Mouse (Mus musculus) right cerebral cortex, postnatal 36 days (tissue): Measurements from ENCODE around the gene Gm10273.

Experiments used
- DNase-seq, 2 experiments: peaks; one replicate each; pipeline ENCODE4 v3.0.0; 2022; ENCODE audit warnings: low spot score in 2 of 2, mixed read lengths in 1 of 2

Gene Gm10273

GRCm38 (mm10) chr10:59402899-59403792 lies 7.7 kb downstream of the Gm10273 start, which contains the start of gene Pla2g12b:
Gene Pla2g12b, plus strand, starts transcription at chr10:59403660.
- no peak for DNase-seq

DNA sequence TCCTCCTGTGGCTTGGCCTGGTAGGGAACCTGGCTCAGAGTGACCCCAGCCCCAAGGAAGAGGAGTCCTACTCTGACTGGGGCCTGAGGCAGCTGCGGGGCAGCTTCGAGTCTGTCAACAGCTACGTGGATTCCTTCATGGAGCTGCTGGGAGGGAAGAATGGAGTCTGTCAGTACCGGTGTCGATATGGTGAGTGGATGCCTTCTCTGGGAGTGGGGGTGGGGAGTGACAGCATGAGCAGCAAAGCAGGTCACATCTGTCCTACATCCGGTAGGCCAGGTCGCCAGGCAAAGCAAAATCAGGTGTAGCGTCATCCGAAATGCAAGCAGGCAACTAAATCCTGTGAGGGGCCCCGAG lies 8.3 kb downstream of the Gm10273 start:
- no peak for DNase-seq

DNA sequence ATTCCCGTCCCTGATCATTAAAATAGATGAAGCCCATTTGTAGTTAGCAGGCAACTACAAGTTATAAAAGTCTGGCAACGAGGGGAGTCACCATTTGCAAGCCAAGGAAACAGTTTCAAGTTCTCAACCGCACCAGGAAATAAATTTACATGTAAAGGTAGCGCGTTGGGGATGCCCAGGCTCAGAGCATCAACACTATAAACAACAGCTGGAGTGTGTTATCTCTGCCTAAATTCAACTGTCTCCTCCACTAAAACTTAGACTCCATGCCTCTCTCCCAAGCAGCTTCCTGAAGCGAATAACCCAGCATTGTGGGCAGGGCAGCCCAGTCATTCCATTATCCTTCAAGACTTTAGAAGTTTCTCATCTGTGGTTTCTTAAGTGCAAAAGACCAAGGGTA lies 13.1 kb downstream of the Gm10273 start:
- DNase-seq, result no peak

DNA sequence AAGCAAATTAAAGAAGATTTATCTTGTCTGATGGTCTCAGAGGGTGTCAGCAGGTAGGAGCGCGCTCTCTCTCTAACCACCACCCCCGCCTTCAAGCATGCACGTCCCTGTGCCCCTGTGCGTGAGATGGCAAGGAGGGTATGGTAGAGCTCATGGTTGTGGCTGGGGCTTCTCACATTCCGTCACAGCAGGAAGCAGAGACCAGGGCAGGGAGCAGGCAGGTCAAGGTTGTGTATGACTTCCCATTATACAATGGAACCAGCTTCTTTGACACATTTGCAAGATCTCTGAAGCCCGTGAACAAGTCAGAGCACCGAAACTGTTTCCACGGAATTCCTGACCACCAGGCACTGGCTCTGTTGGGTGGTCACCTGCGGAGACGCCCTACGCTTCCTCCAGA lies 14.8 kb downstream of the Gm10273 start:
- no peak for DNase-seq

GRCm38 (mm10) chr10:59413711-59414110 lies 18.3 kb downstream of the Gm10273 start:
- no peak for DNase-seq

- no peak for DNase-seq
Measured at GRCm38 (mm10) chr10:59416623-59417022, 21.2 kb downstream of the Gm10273 start.

DNA sequence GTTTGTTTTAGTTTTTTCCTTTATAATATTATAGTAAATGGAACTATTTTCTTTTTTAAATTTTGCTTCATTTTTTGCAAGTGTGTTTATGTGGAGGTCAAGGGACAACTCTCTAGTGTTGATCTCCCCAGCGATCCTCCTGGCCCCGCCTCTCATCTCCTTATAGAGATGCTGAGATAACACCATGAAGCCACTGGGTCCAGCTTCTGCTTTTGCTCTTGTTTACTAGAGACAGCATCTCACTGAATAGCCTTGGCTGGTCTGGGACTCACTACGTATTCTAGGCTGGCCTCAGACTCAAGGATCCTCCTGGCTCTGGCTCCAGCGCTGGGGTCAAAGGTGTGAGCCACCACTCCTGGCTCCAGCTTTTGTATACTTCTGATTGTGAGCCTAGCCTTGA lies 24.1 kb downstream of the Gm10273 start:
- DNase-seq, result no peak

DNA sequence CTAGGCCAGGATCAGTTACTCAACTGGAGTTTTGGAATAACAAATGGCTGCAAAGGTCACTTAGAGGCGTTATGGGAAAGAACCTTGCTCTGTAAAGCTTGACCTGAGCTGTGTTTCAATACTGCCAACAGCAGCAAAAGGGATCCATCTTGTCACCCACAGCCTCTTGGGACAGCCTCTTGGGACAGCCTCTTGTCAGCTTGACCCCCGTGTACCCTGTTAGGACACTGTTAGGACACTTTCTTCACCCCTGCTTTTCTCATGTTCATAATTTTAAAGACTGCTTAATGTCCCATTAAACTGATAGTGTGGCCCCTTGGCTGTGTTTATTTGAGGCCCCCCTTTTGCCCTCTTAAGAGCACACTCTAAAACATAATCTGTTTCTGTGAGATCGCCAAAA lies 29.0 kb downstream of the Gm10273 start:
- no peak for DNase-seq

- DNase-seq, result no peak
Measured at GRCm38 (mm10) chr10:59425369-59425768, 29.9 kb downstream of the Gm10273 start.

GRCm38 (mm10) chr10:59426371-59426770 lies 30.9 kb downstream of the Gm10273 start:
- no peak for DNase-seq

DNA sequence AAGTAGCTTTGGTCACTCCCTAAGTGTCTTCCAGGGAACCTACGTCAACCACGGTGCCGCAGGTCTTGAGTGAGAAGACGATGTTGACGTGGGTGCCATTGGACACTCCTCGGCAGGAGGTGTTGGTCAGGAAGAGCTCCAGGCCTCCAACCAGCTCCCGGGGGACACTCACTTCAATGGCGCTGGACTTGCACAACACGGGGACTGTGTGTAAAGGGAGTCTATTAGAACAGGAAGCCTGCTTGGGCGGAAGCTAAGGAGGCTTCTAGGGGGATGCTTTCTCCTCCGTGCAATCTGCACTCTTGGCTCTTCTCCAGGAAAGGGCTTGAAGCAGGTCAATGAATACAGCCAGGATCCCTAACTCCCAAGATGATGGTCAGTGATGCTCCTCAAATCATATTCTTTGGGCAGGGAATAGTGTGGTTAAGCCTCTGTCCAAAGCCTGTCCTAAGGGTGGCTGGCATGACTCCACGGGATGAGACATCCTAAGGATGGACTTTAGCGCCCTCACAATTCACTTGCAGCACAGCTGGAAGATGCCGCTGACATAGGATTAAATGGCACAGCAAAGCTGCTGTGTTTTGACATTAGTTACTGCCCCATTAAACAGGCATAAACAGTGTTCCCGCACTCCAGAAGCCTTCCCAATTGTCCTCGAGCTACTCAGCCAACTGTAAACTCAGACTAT lies 34.2 kb downstream of the Gm10273 start:
- DNase-seq, result no peak

DNA sequence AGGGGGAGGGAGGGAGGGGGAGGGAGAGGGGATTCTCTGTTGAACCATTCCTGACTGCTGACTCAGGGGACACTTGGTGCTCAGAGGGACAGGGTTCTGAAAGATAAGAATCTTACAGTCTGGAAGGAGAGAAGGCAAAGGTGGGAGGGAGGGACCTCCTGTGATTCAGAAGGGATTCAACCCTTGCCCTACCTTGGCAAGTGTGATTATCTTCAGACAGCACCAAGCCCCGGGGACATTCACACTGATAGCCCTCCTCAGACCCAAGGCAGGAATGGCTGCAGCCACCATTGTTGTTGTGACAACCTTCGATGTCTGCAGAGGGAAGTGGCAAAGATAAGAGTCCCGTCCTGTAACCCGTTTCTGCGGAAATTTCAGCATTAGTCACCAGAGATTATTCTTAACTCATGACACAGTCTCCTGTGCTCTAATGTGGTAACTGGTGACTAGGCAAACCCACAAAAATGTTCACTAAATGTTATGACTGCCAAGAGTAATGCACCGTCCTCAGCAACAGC lies 35.3 kb downstream of the Gm10273 start:
- DNase-seq, result no peak

- DNase-seq, result no peak
Measured at GRCm38 (mm10) chr10:59435746-59436145, 40.3 kb downstream of the Gm10273 start.

DNA sequence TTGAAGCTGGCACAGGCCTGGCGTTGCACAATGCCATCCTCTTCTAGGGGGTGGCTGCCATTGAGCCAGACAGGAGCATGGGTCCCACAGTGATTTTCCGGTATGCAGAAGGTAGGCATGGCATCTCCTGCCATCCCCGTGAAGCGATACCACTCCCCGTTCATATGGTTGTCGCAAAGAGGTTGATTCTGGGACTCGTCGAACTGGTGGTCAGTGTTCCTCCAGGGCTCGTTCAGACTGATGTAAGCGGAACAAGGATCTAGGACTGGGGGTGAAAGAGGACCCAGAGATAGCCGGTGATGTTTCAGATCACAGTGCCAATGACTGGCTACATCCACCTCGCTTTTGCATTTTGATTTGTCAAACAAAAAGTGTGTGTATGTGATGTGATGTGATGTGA lies 43.2 kb downstream of the Gm10273 start:
- DNase-seq, result no peak

DNA sequence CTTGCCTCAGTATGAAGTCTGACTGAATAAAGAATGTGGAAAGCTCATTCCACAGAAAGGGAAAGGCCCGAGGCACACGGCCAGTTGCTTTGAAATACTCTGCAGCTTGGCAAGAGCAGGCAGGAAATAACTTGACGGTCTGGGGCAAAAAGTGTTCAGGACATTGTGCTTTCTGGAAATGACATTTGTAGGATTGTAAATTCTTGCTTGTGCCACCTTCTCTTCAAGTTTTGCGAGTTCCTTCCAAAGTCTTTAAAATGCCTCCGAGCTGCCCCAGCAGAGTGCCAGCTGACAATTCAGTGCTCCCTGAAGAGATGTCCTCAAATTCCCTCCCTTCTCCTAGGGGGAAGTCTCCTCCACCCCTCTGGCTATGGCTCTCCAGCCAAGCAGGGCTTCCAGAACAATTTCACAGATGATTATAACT lies 44.1 kb downstream of the Gm10273 start:
- no peak for DNase-seq

- no peak for DNase-seq
Measured at GRCm38 (mm10) chr10:59440177-59440576, 44.7 kb downstream of the Gm10273 start.

DNA sequence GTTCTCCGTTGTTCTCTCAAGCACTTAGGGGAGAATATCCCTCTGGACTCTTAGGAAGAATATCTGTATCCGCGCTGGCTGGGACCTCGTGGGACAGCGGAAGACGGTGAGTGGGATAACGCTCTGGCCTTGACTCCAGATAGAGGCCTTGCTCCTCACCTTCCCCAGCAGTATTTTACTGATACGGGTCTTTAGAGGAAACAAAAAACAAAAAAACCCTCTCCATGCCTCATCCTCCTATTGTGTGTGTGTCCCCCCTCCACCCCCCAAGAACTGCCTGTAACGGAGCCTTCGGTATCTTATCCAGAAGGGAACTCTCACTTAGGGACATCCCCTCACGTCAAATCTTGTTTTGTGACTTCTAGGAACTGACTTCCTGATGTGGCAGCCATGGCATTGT lies 46.3 kb downstream of the Gm10273 start, which contains the start of gene Oit3:
Oit3 (minus strand) TSS at position 44 of the 400 bp plus-strand sequence.
- DNase-seq, result no peak

GRCm38 (mm10) chr10:59443212-59443611 lies 47.8 kb downstream of the Gm10273 start:
- no peak for DNase-seq

GRCm38 (mm10) chr10:59444106-59444505 lies 48.7 kb downstream of the Gm10273 start:
- DNase-seq, result no peak

- DNase-seq, result no peak
Measured at GRCm38 (mm10) chr10:59444635-59445034, 49.2 kb downstream of the Gm10273 start.
